Mouse (Mus musculus): ENCODE results near the gene Prss38.
"Not testable (repeated sequence)": the region's sequence is repeated elsewhere in the genome, so short reads cannot be mapped to it uniquely, and the experiment has no call there.

Prss38 gene

DNA sequence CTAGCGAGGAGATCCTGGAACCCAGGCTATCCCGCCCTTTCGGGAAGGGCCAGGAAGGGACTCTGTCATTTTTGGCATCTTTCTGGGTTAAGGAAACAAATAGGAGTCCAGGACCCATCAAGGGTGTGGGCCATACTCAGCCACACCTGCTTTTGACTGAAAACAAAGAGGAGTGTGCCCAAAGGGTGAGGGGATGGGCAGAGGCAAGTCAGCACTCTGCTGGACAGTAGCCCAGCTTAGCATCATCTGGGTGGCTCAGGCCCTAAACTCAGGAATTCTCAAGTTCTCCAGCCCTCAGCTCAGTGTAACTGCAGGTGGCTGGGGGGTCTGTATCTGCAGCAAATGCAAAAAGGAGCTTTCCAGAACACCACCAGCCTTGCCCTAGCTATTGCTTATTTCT, 2.5 kb upstream of the Prss38 start:
- no peak for DNase-seq (ENCODE audit: low read depth, low spot score)

DNA sequence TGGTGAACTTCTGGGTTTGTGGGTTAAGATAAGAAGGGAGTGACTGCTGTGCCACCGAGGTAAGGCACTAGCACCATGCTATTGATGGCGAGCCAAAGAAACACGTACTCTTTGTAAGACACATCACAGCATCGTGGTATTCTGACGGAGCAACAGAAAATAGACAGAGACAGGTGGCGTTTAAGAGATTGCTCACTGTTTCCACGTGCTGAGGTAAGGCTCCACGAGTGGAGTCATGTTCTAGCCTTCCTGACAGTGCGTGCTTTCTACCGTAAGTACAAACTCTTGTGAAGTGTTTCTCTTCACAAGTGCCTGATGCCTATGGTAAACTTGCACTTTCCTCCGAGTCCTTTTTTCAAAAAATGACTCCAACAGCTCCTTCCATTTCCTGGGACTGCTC, 5.6 kb downstream of the Prss38 start:
- DNase-seq (ENCODE audit: low read depth, low spot score) = no peak

DNA sequence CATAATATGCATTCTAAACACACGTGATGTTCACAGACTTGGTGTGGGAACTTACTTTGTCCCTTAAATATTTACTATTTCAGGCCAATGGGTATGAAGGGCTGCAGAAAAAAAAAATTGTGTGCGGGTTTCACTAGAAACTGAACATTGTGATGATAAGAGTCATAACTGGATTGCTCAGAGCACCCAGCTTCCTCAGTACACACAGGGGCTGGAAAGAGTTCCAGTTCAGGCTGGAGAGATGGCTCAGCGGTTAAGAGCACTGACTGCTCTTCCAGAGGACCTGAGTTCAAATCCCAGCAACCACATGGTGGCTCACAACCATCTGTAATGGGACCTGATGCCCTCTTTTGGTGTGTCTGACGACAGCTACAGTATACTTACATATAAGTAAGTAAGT, 7.5 kb downstream of the Prss38 start:
- DNase-seq (ENCODE audit: low read depth, low spot score) = not testable (repeated sequence)

DNA sequence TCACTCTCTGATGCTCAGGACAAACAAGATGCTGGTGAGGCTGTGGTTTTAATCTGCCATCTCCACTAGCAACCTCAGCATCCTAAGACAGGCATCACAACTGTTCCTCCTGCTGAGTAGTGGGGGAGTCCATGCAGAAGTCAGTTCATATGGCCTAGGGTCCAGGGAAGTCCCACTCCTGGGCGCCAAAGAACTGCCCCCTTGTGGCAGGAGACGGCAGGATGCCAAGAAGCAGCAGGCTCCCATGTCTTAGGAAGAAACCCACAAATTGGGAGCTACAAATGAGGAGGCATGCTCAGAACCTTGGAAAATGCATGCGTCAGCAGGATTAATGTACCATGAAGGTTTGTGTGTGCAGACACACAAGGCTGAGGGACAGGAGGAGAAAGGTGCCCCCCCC, 8.8 kb downstream of the Prss38 start:
- no peak for DNase-seq (ENCODE audit: low read depth, low spot score)

DNA sequence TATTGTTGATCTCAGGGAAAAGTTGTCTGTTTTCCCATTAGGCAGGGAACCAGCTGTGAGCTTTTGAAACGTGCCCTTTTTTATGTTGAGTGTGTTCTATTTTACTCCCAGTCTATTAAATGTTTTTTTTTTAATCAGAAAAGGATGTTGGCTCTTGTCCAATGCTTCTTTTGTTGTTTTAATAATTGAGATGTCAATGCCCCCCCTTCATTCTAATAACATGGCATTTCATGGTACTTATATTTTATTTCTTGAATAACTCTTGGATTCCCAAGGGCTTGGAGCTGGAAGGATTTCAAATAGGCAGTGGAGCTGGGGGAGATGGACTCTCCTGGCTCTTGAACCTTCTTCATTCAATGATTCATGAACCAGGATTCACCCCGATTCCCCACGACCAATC, 9.4 kb downstream of the Prss38 start:
- DNase-seq (ENCODE audit: low read depth, low spot score) = no peak

DNA sequence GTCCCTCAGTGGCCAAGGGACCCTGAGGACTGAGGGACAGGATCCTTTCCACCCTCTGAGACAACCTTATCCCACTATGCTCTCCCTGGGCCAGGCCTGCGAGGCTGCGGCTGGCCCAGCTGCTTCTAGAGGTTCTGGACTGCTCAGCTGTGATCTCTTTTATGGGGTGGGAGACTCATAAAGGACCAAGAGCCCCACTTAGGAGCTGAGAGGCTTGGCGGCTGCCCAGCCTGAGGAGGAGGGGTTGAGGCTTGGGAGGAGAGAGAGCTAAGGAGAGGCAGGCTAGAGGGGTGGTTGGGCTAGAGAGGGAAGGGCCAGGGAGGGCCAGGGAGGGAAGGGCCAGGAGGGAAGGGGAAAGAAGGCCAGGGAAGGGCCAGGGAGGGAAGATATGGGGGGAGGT, 11.0 kb downstream of the Prss38 start:
- DNase-seq (ENCODE audit: low read depth, low spot score) = no peak

DNA sequence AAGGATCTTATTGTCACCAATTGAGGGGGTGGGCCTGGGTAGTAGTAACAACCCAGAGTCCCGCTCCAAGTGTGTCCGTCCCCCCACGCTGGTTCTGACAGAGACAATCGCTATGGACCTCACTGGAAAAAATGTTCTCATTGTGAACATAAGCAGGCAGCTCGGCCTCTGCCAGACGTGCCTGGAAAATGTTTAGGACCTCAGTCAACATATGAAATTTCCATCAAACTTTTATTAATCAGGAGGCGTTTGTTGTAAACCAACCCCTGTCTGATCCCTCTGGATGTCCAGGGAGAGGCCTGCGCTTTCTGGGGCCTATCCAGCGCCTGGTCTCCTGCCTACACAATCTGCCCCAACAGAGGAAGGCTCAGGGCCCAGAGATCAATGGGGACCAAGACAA, 11.4 kb downstream of the Prss38 start:
- DNase-seq (ENCODE audit: low read depth, low spot score) = no peak

DNA sequence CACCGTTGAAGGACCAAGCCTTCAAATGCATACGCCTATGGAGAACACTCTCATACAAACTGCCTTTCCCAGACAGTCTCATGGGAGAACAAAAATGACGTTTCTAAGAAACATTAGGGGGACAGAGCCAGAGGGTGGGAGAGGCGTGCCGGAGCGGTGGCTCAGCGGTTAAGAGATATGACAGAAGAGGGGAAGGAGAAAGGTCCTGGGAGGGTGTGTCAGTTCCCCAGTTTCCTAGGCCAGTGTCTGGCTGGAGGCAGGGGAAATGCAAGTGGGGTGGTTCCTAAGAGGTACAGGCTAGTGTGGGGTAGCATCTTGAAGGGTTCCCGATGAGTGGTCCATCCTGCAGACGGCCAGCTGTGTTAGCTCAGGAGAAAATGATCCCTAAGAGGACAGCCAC, 14.2 kb downstream of the Prss38 start:
- DNase-seq (ENCODE audit: low read depth, low spot score) = no peak

DNA sequence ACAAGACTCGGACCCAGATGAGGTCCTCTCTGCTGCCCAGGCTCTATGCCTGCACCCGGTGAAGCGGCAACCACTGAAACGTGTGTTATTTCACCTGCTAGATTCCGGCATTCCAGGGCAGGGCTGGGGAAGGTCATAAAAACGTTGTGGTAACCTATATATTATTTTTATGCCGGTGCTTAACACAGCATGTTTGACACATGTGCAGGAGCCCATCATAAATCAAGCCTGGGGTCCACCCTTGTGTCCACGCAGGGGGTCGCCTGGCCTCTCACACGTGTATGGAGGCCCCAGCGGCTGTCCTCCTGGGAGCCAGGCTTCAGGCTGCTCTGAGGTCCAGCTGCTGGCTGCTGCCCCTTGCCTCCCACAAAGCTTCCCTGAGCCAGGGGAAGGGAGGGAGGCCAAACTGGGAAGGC, 18.6 kb downstream of the Prss38 start:
- DNase-seq (ENCODE audit: low read depth, low spot score) = no peak

DNA sequence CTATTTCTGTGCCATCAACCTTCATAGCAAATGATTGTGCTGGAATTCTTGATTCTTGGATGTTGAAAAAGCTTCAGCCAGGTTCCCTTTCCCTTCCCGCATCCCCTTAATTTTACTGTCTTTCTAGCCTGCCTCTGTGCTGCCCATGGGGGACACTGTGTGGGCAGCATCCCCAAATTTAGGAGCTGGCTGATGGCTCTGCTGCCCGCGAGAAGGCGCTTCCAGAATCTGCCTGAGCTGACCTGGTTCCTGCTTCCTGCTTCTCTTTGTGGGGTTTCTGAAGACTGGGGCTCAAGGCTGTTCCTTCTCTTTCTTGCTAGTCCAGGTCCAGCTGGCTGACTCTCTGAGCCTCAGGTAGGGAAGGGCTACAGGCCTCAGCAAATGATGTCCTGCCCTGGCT, 20.7 kb downstream of the Prss38 start:
- DNase-seq (ENCODE audit: low read depth, low spot score) = no peak

DNA sequence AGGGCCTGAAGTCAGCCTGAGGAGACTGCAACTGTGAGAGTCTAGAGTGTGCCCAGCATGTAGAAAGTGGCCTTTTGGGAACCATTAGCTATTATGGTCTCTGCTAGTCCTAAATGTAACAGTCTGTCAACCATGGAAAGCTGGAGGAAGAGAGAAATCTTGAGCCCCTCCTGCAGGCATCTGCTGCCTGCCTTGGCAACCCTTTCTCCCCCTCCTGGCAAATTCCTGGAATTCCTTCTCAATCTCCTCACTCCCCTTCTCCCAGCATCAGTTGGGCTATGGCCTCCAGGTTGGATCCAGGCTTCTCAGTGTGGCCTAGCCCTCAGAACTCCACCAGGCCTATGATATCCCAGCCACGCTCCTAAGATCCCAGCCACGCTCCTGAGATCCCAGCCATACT, 25.1 kb downstream of the Prss38 start:
- DNase-seq (ENCODE audit: low read depth, low spot score) = no peak

DNA sequence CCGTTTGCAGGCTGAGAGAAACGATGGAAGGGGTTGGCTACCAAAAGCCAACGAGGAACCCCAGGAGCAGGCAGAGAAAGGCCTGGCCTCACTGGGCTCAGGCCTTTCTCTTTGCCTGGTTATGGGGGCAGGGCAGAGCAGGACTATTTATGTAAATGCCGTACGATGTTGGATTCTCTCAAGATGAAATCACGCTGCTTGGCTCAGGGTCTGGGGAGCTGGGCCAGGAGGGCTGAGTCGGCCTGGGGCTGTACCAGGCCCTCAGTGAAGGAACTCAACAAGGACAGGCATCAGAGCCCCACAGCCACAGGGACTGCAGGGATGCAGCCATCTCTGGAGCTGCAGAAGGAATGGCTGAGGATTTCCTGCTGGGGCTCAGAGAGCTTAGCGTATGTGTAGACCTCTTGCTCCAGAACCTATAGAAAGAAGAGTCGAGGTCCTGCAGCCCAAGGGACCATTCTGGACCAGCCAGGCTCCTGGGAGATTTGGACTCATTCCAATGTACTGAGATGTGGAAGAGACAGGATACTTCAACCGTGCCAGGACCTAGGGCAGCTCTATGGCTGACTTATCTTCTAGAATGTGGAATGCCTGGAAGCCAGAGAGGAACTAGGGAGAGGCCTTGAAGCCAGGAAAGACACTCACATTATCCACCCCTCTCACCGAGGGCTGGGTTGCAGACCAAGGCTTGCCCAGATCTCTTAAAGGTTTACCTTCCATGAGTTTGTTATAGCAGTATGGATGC, 29.1 kb downstream of the Prss38 start:
- no peak for DNase-seq (ENCODE audit: low read depth, low spot score)

DNA sequence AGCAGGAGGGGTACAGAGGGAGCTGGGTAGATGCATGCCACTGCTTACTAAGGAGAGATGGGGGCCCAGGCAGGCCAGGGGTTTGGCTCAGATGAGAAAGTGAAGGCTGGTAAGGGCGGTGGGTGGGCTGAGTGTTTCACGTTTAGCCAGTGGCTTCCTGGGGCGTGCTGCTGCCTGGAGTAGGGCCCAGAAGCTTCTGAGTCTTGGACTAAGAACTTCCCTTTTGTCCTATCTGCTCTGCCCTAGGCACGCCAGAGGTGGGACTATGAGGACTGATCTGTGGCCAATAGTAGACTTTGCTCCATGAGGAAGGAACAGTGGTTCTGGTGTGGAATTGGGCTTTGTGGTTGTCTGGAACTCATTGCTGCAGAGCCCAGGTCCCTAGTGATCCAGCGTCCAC, 32.5 kb downstream of the Prss38 start:
- DNase-seq (ENCODE audit: low read depth, low spot score) = no peak

DNA sequence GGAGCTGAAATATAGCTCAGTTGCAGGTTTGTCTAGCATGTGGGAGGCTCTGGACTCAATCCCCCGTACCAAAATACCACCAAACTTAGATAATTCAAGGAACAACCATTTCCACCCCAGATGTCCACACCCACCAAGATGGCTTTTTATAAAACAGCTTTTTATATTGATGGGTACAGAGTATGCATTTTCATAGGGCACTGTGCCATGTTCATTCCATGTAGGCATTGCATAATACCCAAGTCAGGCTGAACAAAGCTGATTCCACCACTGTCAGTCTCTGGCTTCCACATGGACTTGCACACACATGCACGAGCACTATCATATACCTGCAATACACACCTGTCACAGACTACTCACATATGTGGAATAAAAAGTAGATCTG, 36.7 kb downstream of the Prss38 start:
- DNase-seq (ENCODE audit: low read depth, low spot score) = no peak

DNA sequence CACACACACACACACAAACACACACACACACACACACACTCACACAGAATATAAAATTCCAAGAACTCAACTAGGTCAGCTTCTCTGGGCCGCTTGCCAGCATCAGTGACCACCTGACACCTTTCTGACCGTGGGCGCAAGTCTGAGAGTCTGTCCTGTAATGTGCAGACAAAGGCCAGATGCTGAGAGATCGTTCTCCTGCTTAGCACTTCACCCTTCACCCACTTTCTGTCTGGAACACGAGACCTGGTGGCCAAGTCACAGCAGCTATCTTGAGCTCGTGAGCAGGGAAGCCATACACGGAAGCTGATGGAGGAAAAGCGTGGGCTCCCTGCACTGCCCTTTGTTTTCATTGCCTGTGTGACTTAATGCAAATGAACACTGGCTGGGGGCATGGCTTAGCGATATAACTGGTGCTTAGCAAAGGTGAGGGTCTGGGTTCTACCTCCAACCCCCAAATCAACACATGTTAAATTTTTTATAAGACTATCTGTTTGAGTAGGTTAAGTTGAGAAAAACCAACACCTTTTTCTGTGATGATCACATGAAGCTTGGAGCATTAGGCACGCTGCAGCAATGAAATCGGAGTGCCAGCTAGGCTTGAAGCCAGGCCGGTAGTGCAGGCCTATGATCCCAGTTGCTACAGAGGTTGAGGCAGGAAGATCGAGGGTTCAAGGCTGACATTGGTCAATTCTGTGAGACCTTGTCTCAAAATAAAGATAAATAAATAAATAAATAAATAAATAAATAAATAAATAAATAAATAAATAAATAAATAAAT, 37.3 kb downstream of the Prss38 start:
- no peak for DNase-seq (ENCODE audit: low read depth, low spot score)

DNA sequence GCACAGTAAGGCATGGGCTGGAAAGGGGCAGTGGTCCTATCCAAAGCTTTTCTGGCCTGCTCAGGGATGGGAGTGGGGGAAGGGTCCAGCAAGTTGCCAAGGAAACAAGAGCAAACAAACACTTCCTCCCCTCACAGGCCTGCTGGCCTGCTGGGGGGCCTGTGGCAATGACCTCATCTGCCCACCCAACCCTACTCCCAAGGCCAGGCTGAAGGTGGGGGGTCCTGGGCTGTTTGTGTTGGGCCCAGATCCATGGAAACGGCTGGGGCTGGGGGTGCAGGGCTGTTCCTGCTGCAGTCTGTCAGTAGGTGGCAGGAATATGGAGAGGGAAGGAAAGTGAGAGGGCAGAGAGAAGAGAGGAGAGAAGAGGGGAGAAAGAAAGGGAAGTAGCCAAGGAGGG, 39.1 kb downstream of the Prss38 start:
- no peak for DNase-seq (ENCODE audit: low read depth, low spot score)

DNA sequence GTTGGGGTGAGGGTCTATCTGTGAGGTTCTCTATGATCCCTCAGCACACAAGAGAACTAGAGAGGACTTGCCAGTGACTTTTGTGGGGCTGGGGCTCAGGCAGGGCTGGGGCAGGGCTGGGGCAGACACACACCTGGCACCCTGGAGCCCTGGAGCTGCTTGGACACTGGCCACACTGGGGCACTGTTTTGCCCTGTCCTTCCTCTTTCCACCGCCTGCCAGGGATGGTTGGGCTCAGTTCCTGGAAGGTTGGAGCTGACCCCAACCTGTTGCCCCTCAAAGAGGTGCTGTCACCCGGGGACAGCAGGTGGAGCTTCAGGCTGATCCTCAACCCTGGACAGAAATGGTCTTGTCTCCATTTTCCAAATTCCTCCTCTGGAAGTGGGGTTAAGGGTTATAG, 39.5 kb downstream of the Prss38 start:
- DNase-seq (ENCODE audit: low read depth, low spot score) = no peak

DNA sequence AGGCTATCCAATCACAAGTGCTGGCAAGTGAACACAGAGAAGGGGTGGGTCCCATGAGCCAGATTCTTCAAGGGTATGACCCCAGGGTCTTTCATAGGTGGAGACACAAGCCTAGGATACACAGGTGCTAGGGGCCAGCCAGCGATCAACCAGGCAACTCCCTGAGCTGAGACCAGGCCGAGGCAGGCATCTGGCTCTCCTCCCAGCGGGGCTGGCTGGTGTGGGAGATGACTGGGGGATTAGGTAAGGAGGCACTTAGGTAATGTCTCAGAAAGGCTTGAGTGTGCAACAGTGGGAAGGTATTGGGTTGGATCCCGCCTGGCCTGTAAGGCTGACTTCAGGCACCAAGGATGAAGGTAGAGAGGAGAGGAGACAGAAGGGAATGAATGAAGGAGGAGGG, 40.3 kb downstream of the Prss38 start:
- DNase-seq (ENCODE audit: low read depth, low spot score) = no peak

DNA sequence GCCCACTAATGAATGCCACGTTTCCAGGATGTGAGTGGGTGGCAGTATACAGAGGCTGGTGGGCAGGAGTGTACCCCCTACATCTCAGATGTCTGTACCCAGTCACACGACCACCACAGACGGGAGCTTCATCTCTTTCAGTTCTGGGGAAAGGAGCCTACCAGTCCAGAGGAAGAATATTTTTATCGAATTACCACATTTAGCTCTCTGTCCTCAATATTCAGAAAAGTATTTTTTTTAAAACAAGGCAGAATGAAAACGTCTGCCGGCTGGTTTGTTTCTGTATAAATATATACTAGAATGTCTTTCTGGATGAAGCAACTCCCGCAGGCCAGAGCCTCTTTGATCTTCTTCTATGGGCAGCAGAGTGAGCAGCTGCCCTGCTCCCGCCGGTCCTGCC, 42.5 kb downstream of the Prss38 start:
- DNase-seq (ENCODE audit: low read depth, low spot score) = no peak

DNA sequence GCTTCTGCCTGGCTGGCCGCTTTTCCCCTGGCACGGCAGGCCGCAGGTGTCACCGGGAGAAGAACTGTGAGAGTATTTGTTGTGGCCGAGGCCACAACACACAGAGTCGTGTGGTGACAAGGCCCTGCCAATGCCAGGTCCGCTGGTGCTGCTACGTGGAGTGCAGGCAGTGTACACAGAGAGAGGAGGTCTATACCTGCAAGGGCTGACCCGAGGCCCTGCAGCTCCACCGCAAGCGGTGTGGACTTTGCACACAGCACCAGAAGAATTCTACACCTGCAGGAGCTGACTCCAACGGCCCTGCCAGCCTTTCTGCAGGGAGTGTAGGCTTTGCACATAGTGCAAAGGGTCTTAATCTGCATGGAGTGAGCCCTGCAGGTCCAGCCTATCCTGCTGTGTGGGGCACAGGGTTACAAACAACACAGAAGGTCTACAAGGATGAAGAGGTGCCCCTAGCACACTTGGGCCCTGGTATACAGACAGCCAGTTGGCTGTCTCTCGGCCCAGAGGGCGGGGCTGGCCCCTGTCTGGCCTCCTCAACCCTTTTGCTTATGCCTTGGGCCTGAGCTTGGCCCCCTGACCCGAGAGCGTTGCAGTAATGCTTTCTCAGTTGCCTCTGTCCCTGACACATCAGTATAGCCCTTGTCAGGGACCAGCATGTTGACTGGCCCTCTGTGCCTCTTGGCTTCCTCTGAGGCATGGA, 44.1 kb downstream of the Prss38 start:
- no peak for DNase-seq (ENCODE audit: low read depth, low spot score)

DNA sequence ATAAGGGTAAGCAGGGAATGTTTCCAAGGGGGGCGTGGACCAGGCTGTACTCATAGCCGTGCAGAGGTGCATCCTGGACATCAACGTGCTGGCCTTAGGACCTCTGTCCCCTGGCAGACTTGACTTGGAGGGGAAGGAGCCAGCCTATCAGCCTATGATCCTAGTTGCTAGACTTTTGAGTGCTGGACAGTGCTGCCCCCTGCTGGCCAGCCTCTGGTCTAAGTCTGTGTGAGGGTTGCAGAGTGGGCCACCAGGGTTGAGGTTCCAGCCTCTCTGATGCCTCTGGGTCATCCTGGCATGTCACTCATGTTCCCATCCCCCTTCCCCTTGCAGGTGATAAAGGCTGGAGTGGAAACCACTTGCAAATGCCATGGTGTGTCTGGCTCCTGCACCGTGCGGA, 44.9 kb downstream of the Prss38 start:
- DNase-seq (ENCODE audit: low read depth, low spot score) = peak; percentile 33

DNA sequence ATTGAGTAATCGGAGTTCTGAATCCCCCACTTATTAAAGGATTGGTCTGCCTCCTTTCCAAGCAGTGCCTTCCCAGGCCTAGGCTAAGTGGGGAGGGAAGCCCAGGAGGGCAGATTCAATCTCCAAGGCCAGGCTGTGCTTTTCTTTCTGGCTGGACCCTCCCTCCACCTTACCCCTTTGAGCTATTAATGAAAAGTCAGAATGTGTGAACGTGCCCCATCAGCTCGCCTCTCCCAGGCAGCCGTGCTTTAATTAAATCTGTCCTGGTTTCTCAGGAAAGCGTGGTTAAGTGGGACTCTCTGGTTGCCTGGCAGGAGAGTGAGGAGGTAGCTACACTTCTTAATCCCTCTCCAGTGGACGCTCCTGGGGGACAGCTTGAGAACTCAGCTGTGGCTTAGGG, 45.8 kb downstream of the Prss38 start:
- DNase-seq (ENCODE audit: low read depth, low spot score) = no peak

DNA sequence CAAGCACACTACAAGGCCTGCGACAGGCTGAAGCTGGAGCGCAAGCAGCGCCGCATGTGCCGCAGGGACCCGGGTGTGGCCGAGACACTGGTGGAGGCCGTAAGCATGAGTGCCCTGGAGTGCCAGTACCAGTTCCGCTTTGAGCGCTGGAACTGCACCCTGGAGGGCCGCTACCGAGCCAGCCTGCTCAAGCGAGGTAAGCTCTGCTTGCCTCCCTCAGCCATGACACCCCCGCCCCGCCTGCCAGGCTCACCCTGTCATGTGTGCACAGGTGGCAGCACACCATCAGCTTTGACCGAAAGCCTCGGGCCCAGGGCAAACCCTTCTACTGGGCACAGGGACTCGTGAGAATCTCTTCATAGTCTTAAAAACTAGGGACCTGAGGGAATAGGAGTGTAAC, 47.8 kb downstream of the Prss38 start:
- DNase-seq (ENCODE audit: low read depth, low spot score) = no peak

Measured in CD4-positive helper T cell, adult 2 months (primary cell).